Mouse (Mus musculus): Measurements from ENCODE around the gene Chchd5. TPM values are rescaled to one million over a fixed set of nuclear protein-coding genes. Genes with fewer than 3 reads are reported as not detected.

The Chchd5 gene
- 14.9 TPM for total RNA-seq (2023)

GRCm38 (mm10) chr2:129129412-129129929 is at the start of gene Chchd5:
Chchd5 (plus strand) TSS chr2:129129700.

GRCm38 (mm10) chr2:129100784-129101310 is 28.7 kb upstream of the Chchd5 start, which contains the start of gene Polr1b:
Polr1b (plus strand) TSS chr2:129100995.

Other genes starting within 250 kb of the Chchd5 start
- gene Zc3h8, start 185.6 kb upstream of the Chchd5 start, total RNA-seq (2023), result 6.5 TPM
- 12.2 TPM for gene Zc3h6, start 162.3 kb upstream of the Chchd5 start, total RNA-seq (2023)
- 4.7 TPM for gene Gm10762, start 162.0 kb upstream of the Chchd5 start, total RNA-seq (2023)
- gene Vinac1, start 81.5 kb upstream of the Chchd5 start, total RNA-seq (2023), result not detected
- 5.4 TPM for gene Ttl, start 63.8 kb upstream of the Chchd5 start, total RNA-seq (2023)
- 48.7 TPM for gene Polr1b, start 28.7 kb upstream of the Chchd5 start, total RNA-seq (2023)
- gene Slc20a1, start 69.1 kb downstream of the Chchd5 start, total RNA-seq (2023), result 307 TPM
- 0.89 TPM for gene Ckap2l, start 167.5 kb downstream of the Chchd5 start, total RNA-seq (2023)
- not detected for gene Il1a, start 180.3 kb downstream of the Chchd5 start, total RNA-seq (2023)
- gene Il1b, start 241.4 kb downstream of the Chchd5 start, total RNA-seq (2023), result 9.2 TPM

Measured in CD8-positive naive resting alpha-beta T cell, adult 57 days (primary cell).